Mouse (Mus musculus) left cerebral cortex, adult 9 months (tissue): ENCODE measurements at regions not wholly inside any gene's neighbourhood (a gene's known extent, or its start where the extent isn't known, plus 50 kb on each side); places are given as distances from the start of the nearest gene placed in this dataset.

ENCODE experiments used
- DNase-seq, 2 experiments: peaks; one replicate each; pipeline ENCODE4 v3.0.0; 2022; ENCODE audit warnings: low spot score in 2 of 2

DNA sequence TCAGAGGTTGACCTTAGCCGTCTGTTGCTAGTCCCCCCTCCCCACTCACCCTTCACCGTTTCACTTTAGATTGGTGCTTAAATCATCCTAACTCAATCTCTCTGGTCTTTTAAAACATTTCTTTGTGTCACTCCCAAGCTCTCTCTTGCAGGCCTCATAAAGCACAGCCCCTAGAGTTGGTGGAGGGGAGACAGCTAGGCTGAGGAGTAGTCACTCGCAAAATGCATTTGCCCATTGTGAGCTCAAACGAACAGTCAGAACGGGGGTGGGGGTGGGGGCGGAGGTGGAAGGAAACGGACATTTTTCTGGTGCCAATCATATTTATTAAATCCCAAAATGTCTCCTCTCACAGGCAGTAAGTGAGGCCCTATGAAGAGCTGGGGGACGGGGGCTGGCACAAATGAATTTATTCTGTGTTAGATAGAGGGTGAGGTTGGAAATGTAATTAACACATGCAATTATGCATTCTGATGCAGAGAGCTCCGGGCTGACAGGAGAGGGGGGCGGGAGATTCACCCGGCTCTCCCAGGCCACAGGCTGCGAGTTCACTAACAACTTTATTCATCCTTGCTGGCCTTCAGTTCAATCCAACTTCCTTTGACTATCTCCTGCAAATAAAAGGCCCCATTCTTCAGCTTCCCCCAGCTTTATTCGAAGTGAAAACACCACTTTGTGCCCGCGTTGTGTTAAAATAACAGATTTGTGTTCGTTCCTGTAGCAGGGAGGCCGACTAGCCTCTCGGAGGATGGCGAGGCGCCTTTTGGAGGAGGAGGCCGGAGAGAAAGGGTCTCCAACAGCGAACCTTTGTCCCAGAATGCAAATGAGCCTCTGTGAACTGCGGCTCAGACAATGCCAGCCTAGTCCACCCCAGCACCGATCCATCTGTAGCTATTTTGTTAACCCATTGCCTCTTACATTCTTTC is 223.7 kb upstream of the Irx5 start:
- peak; percentile 15 to 41 for DNase-seq

DNA sequence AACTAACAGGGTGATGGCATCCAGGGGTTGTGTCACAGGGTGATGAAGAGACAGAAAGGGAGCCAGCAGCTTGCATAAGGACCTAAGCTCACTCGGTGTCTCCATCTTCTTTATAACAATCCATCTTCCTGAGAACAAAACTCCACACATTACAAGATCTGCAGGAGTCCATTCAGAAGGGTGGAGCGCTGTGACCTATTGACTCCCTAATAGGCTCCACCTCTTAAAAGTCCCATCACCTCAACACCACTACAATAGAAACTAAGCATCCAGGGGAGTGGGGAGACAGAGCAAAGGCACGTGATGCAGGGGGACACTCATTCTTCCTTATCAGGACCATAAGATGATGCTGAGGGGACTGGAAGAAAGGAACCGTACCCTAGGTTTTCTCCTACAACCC is 224.5 kb upstream of the Irx5 start:
- DNase-seq = no peak

DNA sequence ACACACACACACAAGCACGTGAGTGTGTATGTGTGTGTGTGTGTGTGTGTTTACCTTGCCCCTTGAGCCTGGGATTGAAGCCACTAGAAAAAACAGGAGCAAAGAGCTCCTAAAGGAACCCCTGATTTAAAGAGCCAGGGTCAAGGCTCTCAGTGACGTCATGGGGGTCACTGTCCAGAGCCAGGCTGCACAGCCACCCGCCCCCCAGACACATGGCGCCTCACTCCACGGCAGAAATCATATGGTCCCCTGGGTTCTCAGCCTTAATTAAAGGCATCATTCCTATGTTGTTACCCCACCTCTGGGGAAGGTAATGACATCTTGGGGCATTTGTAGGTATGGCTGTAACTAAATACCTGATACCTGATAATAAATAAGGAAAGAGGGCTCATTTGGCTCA is 224.9 kb upstream of the Irx5 start:
- DNase-seq = no peak

DNA sequence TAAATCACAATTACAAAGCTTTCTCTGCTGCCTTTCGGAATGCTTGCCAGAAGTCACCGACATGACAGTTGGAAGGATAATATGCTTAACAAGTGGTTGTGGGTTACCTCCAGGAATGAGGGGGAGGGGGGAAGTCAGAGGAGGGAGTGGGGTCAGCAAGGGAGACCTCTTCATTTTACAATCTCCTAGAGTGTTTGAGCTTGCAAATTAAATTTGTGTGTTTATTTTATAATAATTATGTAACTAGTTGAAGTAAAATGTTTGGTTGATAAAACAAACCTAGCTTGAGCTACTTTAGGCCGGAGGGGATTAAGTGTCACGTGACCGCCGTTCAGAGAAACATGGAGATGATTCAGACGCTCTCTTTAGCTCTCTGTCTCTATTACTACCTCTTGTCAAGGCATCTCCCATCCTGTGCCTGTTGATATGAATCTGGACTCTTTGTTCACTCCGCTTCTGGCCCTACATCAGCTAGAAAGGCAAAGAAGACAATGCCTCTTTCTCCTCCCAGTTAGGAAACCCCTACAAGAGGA is 227.3 kb upstream of the Irx5 start:
- no peak for DNase-seq

DNA sequence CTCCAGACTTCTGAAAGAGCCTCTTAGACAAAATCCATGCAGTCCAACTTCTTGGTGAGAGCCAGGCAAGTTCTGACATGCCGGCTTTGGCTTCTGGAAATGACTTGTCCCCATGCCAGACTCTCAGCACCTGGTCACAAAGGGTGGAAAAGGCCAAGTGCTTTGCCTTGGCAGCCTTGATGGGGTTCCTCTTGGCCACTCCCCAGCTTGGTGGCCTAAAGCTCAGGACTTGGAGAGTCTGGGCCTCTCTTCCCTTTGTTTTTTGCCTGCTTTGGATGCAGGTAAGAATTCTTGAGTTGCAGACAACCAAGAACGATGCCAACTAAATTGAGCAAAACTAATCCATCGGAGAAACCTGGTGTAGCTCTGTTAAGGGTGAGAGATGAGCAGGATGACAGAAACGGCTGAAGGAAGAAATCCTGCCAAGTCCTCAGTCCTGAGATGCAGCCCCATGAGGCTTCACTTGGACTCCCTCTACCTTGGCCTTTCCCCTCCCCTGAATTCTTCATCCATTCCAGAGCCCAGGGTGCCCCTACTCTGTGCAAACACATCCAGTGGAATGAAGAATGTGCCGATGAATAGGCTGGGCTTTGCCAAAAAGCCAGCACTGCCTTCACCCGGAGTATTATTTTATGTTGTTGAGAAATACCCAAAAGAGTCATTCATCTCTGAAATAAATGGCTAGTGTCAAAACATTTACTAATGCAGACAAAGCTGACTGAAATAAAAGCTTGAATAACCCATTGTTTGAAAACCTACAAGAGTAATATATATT is 228.0 kb upstream of the Irx5 start:
- no peak for DNase-seq

DNA sequence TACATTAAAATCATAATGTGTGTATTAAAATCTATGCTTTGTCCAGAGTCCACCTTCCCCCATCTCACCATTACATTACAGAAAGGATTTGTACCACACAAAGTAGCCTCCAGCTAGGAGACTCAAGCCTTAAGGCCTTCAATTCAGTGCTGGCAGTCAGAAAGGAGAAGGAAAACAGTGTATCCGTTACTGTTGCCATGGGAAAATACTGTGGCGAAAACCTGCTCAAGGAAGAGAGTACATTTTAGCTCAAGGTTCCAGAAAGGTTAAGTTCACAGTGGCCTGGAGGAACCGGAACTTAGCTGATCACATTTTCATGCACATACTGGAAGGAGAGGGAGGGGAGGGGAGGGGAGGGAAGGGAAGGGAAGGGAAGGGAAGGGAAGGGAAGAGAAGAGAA is 231.8 kb upstream of the Irx5 start:
- DNase-seq = no peak

DNA sequence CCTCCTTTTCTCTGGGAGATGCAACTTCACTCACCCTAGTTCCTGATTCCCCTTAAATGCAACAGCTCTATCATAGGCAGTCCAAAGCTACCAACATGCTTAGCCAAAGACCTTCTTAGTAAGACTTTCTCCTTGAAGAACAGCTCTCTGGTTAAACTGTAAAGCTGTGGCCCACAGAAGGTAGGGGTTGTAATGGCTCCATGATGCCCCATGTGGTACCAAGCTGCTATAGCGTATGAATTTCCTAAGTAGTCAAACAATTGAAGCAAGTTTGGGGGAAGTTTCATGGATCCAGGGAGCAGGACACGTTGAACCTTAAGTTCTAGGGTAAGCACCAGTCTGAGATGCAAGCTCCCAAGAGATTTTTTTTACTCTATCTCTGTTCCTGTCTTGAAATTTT is 236.1 kb upstream of the Irx5 start:
- no peak for DNase-seq

DNA sequence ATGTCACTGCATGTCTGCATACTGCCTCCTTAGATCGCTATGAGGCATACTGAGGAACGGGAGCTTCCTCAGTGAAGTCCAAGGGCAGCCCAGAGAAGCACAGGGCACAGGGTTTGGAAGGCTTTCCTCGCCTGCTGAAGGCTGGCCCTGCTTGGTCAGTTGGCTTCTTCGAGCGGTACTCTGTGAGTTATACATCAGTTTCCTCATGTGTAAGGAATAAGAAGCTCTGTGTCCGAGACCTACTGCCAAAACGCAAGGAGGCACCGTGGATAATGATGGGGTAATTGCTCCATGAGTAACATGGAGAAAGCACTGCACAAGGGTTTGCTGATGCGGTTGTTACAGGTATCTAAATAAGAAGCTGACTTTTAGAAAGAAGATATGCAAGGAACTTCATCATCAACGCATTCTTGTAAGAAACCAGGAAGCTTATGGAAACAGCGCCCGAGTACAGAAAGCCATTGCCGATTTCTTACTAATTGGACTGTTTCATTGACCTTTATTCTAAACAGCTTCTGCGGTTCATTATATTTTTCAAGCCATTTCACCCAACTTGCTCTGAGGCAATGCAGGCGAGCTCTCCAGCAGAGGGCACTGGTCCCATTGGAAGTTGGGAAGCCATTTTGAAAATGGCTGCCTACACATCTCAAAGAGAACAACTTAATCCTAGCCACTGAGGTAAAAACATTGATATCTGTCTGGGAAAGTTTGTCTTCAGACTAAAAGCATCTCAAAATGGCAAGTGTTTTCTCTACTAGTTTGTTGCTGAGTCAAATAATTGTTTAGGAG is 241.8 kb upstream of the Irx5 start:
- no peak for DNase-seq

DNA sequence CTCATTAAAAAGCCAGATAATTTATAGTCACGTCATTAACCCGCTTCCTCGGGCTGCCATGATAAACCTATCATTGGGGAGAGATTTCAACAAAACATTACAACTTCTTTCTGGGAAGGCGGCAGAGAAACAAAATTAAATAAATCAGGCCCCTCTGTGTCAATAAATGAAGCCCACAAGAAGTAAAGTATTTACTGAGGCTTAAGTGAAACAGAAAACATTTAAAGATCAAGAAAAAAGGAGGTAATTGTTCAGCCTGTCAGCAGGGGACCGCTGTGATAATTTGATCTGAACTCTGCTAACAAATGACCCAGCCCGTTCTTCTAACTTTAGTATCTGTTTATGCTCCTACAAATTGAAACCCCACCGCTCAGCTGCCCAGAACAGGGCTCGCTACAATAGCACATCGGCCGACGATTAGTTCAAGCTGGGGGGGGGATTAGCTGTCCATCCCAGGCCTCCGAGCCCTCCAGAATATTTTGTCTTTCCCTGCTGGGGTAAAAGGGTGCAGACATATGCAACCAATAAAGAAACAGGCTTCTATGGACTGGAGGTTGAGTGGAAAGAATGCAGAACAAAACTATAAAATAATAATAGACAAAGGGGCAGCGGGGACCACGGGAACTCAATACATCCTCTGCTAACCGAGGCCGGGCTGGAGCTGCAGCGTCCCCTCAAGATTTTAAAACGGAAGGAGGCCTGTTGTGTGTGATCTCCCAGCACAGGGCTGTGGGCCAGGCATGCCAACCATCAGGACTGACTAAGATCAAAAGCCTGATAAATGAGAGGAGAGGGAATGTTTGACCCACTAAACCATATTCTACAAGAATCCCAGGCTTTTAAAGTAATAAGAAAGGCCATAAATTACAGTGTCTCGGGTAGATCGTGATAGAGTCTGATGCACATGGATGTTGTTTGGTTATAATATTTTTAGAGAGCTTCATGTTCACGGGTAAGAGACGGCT is 242.8 kb upstream of the Irx5 start:
- DNase-seq = no peak

DNA sequence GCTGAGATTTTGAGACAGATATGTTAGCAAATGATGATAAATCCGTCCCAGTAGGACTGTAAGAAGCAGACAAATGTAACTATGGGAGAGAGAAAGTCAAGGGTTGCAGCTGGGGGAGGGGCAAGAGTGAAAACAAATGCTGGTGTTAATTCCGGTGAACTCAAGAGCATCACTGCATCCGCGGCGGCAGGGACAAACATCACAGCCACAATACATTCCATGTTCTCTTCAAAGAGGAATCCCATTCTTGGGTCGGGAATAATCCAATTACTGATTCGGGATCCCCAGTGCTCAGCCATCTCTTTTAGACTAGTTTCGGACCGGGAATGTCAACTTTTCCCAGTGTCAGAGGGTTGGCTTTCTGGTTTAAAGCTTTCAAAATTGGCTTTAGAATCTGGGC is 243.5 kb upstream of the Irx5 start:
- no peak for DNase-seq

DNA sequence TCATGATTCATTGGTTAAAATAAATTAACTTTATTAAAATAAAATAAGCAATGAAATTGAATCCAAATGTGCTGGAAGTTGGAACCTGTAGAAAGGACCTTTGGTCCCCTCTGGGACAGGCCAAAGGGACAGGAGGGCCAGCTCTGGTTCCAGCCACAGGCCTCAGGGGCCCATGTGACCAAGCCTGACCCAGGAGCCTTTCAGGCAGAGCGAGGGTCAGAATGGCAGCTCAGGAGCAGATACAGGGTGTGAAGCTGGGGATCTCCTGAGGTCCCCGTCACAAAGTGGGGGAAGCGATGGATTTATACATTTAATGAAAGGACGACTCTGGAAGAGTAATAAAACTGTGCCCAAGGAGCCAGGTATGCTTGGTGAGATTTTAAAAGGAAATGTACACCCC is 244.0 kb upstream of the Irx5 start:
- DNase-seq = no peak

DNA sequence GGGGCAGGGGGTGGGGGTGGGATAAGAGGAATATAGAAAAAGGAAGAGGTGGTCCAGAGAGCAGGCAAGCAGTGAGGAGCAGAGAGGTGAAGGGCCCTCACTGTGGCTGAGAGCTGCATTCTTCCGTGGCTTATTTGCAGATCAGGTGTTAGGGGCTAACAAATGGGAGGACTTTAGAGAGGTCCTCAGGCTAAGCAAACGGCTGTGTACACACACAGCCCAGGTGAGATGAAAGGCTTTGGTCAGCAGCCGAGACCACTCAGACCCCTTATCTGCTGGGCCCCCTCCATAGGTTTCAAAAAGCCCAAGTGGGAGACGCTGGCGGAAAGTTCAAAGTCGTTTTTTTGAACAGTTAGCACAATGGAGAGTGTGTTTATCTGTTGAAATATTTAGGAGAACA is 252.9 kb upstream of the Irx5 start:
- no peak for DNase-seq

DNA sequence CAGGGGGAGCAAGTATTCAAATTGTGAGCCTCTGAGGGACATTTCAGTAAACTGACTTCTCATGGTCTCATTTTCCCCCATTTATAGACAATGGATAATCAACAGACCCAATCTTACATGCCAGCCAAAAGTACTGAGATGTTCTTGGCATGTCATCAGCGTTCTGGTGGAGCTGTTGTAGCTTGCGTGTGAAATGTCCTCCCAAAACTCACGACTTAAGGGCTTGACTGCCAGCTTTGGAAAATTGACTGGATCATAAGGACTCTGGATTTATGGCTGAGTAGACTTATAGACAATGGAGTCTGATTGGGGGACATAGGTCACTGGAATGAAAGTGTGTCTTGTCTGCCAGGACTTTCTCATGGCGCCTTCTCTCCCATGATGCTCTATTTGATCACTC is 254.9 kb upstream of the Irx5 start:
- DNase-seq = no peak

DNA sequence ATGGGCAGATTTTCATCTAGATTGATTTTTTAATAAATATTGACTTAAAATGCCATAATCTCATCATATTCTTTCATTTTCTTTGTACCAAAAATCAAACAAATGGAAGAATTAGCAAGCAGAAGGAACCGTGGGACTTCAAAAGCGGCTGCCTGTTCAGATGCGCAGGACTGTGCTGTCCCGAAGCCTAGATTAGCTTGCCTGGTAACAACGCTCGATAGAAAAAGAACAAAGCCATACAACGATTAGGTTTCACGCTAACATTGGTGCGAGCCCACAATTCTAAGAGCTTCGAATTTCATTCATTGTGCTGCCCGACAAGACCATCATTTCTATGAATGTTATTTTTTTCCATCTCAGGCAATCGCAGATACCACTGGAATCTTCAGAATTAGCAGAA is 262.1 kb upstream of the Irx5 start:
- no peak for DNase-seq

DNA sequence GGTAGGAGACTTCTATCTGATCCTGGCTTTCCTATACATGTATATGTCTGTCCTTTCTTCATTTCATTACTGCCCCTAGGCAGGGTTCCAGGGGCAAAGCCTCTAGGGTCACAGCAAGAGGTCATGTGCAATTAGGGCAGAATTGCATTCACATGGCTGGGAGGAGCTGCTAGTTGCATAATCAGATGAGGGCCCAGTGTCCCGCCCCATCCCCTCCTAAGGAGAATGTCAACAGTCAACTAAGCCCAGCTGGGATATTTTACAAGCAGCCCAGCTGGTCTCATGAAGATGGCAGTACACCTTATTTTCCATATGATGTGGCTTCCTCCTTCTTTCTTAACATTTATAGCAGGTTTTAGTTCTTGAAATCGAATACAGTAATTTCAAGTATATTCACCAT is 273.3 kb upstream of the Irx5 start:
- DNase-seq = no peak

DNA sequence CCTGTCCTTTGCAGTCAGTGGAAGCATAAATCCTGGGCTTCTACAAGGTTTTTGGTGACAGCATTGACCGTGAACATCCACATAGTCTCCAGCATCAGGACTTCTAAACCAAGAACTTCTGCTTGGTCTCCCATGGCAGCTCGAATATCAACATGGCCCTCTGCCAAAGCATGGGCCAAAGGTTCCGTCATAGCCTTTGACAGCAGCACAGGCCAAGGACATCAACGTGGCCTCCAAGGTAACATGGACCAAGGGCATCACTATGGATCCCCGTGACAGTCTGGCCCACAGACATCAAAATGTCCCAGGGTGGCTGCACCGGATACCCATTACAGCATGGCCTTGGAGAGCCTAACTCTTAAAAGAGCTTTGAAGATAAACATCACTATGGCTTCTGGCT is 275.5 kb upstream of the Irx5 start:
- DNase-seq = no peak

DNA sequence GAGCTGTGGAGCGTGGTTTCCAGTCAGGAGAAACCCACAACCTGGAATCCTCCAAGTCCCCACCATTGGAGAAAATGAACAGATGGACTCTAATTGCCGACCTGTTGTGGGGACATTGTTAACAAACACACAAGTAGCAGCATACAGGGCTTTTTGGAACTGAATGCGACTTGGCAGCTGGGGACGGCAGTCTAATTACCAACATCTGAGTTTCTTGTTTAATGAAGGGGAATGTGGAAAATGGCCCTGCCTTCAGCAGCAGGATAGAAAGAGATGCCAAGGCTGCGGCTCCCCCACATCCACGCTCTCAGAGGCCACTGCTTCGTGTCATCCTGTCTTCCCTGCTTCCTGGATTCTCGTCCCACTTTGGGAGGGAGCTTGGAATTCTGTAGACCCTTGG is 276.6 kb upstream of the Irx5 start:
- peak in 1 of 2 experiments; percentile 22 for DNase-seq

DNA sequence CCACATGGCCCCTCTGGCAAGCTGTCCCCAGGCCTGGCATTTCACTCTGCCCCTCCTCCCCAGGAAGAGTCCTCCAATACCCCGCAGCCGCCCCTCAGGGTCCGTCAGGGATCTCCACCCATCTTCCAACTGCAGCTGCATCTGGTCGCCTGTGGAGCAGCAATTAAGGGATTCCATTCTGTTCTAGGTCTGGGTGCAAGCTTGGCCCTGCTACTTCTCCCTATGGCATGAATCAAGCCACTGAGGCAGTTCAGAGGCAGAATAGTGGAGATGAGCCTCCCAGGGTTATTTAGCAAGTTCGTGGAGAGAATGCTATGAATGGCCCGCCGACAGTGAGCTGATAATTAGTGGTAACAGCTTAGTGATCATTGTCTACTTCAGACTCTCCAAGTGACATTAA is 275.7 kb upstream of the Irx3 start:
- no peak for DNase-seq

DNA sequence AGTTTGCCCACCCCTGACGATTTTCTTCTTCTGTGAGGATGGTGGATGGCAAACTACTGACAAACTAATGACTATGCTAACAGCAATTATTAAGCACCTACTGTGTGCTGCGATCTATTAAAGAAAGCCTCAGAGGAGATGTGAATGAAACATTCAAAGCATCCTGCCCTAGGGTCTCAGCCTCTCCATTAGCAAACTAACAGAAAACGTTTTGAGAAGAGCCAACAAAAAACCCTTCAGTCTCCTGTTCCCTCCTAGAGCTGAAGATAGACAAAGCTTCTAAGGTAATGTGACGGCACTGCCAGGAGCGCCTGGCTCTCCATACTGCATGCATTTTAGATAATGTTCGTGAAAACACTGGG is 270.4 kb upstream of the Irx3 start:
- DNase-seq = no peak

DNA sequence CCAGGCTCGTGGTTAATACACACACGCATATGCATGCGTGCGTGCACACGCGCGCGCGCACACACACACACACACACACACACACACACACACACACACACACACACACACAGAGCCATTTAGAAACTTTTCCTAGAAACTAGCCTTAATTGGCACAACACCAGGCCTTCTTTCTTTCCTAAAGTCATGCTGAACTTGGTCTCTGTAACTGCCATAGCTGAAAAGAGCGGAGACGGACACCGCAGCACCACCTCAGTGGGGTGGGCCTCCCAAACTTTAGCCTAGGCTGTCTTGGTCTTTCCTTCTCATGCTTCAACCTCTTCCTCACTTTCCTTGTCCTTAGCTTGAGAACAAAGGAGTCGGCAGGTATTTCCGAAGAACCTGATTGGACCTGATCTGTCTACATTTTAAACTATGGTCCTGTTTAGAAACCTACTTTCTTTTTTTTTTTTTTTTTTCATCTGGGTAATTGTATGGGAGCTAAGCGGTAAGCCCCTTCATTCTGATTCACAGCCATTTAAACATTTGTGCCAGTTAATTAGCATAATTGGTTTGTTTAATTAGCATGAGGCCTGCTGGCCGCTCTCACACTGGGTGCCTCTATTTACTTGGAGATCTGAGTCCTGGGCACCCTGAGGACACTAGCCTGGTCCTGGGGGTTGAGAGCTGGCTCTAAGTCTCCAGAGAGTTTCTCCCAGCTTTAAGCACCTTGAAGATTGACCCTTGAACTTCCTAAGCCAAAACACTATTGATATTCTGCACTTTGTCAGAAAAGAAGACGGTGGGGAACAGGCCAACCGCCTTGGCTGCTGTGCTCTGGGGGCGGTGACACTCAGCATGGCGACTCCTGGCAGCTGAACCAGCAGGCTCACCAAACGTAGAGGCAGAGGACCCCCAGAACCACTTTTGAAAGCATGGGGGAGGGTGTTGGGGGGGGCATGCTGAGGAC is 269.7 kb upstream of the Irx3 start:
- no peak for DNase-seq
